Mouse (Mus musculus): Measurements from ENCODE around the gene Nt5c3. TPM values are rescaled to one million over a fixed set of nuclear protein-coding genes. Genes with fewer than 3 reads are reported as not detected.

Gene Nt5c3
- total and polyA plus RNA-seq, 3 experiments = 59.2 to 71.1 TPM; not detected in 1

DNA sequence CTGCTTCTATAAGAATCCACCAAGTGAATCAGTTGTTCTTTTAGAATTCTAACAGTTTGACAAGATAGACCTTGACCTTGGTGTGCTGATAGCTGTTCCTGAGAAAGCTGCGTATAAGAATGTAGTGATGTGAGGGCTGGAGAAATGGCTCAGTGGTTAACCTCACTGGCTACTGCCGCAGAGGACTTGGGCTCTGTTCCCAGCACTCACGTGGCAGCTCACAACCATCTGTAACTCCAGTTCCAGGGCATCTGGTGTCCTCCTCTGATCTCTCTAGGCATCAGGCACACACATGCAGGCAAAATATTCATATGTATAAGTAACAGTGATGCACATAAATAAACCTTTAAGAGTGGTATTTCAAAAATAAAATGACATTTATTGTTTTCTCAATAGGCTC is 15.8 kb downstream of the Nt5c3 start:
- H3K4me3 ChIP-seq (ENCODE audit: control insufficient read depth in 1 of 2, insufficient read depth in 1 of 2, low read depth in 2 of 2, low read length in 2 of 2) = no peak overlapping the region

DNA sequence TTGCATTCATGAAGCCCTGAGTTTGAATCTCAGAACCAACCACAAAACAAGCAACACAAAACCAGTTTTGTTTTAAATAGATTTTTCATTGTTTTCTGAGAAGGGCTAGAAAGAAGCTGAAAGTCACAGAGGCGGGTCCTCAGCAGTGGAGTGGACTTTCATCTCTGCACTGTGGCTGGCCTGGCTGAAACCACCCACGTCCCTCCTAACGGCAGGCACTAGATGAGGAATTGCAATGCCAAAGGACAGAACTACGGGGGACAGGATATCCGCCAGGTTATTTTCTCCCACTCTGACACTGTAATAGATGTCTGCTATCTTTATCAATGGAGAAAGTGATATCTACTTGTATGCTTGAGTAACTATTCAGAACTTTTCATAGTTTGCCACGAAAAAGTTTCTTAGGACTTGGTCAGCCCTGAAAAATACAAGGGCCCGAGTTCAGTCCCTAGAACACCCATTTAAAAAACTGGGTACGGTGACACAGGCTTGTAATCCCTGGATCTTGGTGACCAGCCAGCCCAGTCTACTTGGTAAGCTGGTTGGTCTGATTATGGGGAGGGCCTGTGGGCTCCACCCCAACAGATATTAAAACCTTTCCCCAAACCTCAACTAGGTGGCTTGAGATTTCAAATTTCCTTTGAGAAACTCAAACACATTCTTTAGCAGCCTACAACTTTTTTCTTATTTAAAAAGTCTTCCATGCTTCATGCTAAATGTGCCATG is 17.4 kb downstream of the Nt5c3 start:
- H3K9me3 ChIP-seq (replicated peaks; ENCODE audit: insufficient read depth, low read length) = no peaks in the 10 kb centered on the region
- DNase-seq (ENCODE audit: low read depth, low spot score) = no peak

More for the DNA sequence above, 15.8 kb downstream of the Nt5c3 start:
- H3K79me2 ChIP-seq (ENCODE audit: control insufficient read depth, insufficient read depth, low read length, poor library complexity) = peaks cover 73% of the 10 kb centered on the region
- peaks cover 0 to 57% of the 10 kb centered on the region in 2 experiments; a peak in 3 of 4 replicates for H3K36me3 ChIP-seq (ENCODE audit: control insufficient read depth in 1 of 2, insufficient read depth in 2 of 2, low read length in 2 of 2)
- no peak overlapping the region for H3K27ac ChIP-seq (ENCODE audit: control insufficient read depth, low read depth, low read length)
- no peak for DNase-seq (ENCODE audit: low read depth, low spot score)
- H3K9ac ChIP-seq (ENCODE audit: control insufficient read depth, low read depth, low read length, poor library complexity, severe bottlenecking) = no peak overlapping the region
- H3K9me3 ChIP-seq (replicated peaks; ENCODE audit: insufficient read depth, low read length) = no peaks in the 10 kb centered on the region
- H3K27me3 ChIP-seq (ENCODE audit: control insufficient read depth in 1 of 2, insufficient read depth in 2 of 2, low read length in 2 of 2) = no peaks in the 10 kb centered on the region
- no peak for TF ChIP-seq CHD2 (IDR thresholded peaks at IDR 0.05; ENCODE audit: low read length)
- TF ChIP-seq TBP (IDR thresholded peaks at IDR 0.05; ENCODE audit: low read depth, low read length) = no peak
- no peak for TF ChIP-seq RAD21 (IDR thresholded peaks at IDR 0.05; ENCODE audit: low read depth, low read length)
- TF ChIP-seq MAZ (IDR thresholded peaks at IDR 0.05; ENCODE audit: low read depth, low read length) = no peak
- no peak for TF ChIP-seq CHD1 (IDR thresholded peaks at IDR 0.05; ENCODE audit: low read depth, low read length)
- no peak for TF ChIP-seq KAT2A (conservative IDR thresholded peaks at IDR 0.05; ENCODE audit: low read depth, low read length)
- TF ChIP-seq MYB (IDR thresholded peaks at IDR 0.05; ENCODE audit: low read depth, low read length) = no peak
- TF ChIP-seq POLR2A (IDR thresholded peaks at IDR 0.05; ENCODE audit: control insufficient read depth in 1 of 2, insufficient read depth in 1 of 2, low read depth in 1 of 2, low read length in 2 of 2, poor library complexity in 1 of 2) = no peak
- no peak for TF ChIP-seq USF1 (IDR thresholded peaks at IDR 0.05; ENCODE audit: low read depth, low read length)
- TF ChIP-seq E2F4 (IDR thresholded peaks at IDR 0.05; ENCODE audit: borderline replicate concordance, low read depth, low read length) = no peak
- TF ChIP-seq GATA1 (IDR thresholded peaks at IDR 0.05; ENCODE audit: low read depth, low read length) = no peak
- TF ChIP-seq MAFK (IDR thresholded peaks at IDR 0.05; ENCODE audit: borderline replicate concordance, low read depth, low read length) = no peak
- no peak for TF ChIP-seq BHLHE40 (IDR thresholded peaks at IDR 0.05; ENCODE audit: borderline replicate concordance, low read depth, low read length)
- TF ChIP-seq POLR2AphosphoS5 (IDR thresholded peaks at IDR 0.05; ENCODE audit: borderline replicate concordance, low read depth, low read length) = no peak
- no peak for TF ChIP-seq HCFC1 (IDR thresholded peaks at IDR 0.05; ENCODE audit: low read depth, low read length)
- TF ChIP-seq ELF1 (IDR thresholded peaks at IDR 0.05; ENCODE audit: low read depth, low read length) = no peak
- no peak for TF ChIP-seq ZNF384 (IDR thresholded peaks at IDR 0.05; ENCODE audit: low read depth, low read length)
- peaks cover 29 to 33% of the 10 kb centered on the region in 2 experiments for H3K4me1 ChIP-seq (ENCODE audit: control insufficient read depth in 1 of 2, insufficient read depth in 2 of 2, low read length in 2 of 2)

More for the DNA sequence above, 17.4 kb downstream of the Nt5c3 start:
- peaks cover 63% of the 10 kb centered on the region for H3K79me2 ChIP-seq (ENCODE audit: control insufficient read depth, insufficient read depth, low read length, poor library complexity)
- H3K27me3 ChIP-seq (ENCODE audit: control insufficient read depth in 1 of 2, insufficient read depth in 2 of 2, low read length in 2 of 2) = no peaks in the 10 kb centered on the region
- no peak for TF ChIP-seq RAD21 (IDR thresholded peaks at IDR 0.05; ENCODE audit: low read depth, low read length)
- no peak for TF ChIP-seq CHD1 (IDR thresholded peaks at IDR 0.05; ENCODE audit: low read depth, low read length)
- TF ChIP-seq RCOR1 (IDR thresholded peaks at IDR 0.05; ENCODE audit: low read depth, low read length) = no peak
- TF ChIP-seq KAT2A (conservative IDR thresholded peaks at IDR 0.05; ENCODE audit: low read depth, low read length) = no peak
- H3K4me1 ChIP-seq (ENCODE audit: control insufficient read depth in 1 of 2, insufficient read depth in 2 of 2, low read length in 2 of 2) = peaks cover 22 to 26% of the 10 kb centered on the region in 2 experiments
- H3K9ac ChIP-seq (ENCODE audit: control insufficient read depth, low read depth, low read length, poor library complexity, severe bottlenecking) = no peak overlapping the region
- no peak overlapping the region for H3K27ac ChIP-seq (ENCODE audit: control insufficient read depth, low read depth, low read length)
- H3K4me3 ChIP-seq (ENCODE audit: control insufficient read depth in 1 of 2, insufficient read depth in 1 of 2, low read depth in 2 of 2, low read length in 2 of 2) = no peak overlapping the region
- H3K36me3 ChIP-seq (ENCODE audit: control insufficient read depth in 1 of 2, insufficient read depth in 2 of 2, low read length in 2 of 2) = peaks cover 0 to 57% of the 10 kb centered on the region in 2 experiments; a peak in 3 of 4 replicates

Measured in MEL (cell line).